Mouse (Mus musculus): ENCODE data around the gene Zfp804a. TPM values are rescaled to one million over a fixed set of nuclear protein-coding genes. Genes with fewer than 3 reads are reported as not detected.

Gene Zfp804a
- total RNA-seq (2023): not detected

DNA sequence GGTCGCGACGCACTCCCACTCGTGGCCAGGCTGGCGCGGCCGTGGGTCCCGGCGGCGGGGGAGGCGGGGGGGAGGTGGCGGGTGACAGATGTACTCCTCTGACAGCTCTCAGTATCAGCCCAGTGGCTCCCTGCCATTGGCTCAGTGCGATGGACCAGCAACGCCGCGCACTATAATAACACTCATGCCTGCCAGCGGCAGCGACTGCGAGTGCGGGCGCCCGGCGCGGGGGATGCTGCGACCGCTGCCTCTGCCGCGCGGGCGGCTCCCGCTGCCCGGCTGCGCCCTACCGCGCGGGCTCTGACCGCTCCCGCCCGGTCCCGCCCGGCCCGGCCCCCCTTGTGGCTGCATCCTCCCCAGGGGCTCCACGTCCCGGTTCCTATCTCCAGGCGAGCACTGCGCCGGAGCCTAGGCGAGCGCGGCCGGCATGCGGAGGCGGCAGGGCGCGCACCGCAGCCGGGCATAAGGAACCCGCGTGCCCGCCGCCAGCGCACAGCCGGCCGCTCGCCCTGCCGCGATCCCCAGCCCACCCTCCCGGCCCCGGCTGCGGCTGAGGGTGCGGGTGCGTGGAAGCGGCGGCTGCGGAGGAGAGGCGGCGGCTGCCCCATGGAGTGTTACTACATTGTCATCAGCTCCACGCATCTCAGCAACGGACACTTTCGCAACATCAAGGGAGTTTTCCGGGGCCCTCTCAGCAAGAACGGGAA is at the start of gene Zfp804a:
TSS of gene Zfp804a (plus strand) at position 38 of the 707 bp plus-strand sequence.

